Mouse (Mus musculus) spleen, adult 2 months (tissue): ENCODE results near the gene Gm20661. TPM values are rescaled to one million over a fixed set of nuclear protein-coding genes. Genes with fewer than 3 reads are reported as not detected.

Source experiments
- DNase-seq, 2 experiments: peaks; one replicate each; pipeline versions ENCODE4 v3.0.0 to v3.0.0-alpha.2; 2012 to 2021; ENCODE audit warnings: low spot score in 2 of 2, low read depth in 1 of 2
- H3K27ac ChIP-seq: fragments of 200-500 bp; 2 replicates; pipeline ENCODE4 v1.5.1; 2012; ENCODE audit warnings: low read length, inconsistent platforms; ENCODE audit not compliant: insufficient read depth
- H3K27me3 ChIP-seq: fragments of 200-500 bp; 2 replicates; pipeline ENCODE4 v1.6.1; 2012; ENCODE audit warnings: mild to moderate bottlenecking, moderate library complexity, low read length, inconsistent platforms; ENCODE audit not compliant: control insufficient read depth, insufficient read depth
- H3K36me3 ChIP-seq: fragments of 200-500 bp; 2 replicates; pipeline ENCODE4 v1.6.1; 2012; ENCODE audit warnings: mild to moderate bottlenecking, low read length, inconsistent platforms; ENCODE audit not compliant: control insufficient read depth, insufficient read depth
- H3K4me1 ChIP-seq: fragments of 200-500 bp; 2 replicates; pipeline ENCODE4 v1.6.1; 2011; ENCODE audit warnings: inconsistent platforms; ENCODE audit not compliant: control insufficient read depth, insufficient read depth, insufficient read length
- H3K4me3 ChIP-seq: fragments of 200-500 bp; 2 replicates; pipeline ENCODE4 v1.5.1; 2011; ENCODE audit warnings: mild to moderate bottlenecking, inconsistent platforms; ENCODE audit not compliant: insufficient read depth, insufficient read length; ENCODE audit errors: extremely low read depth
- CTCF ChIP-seq: fragments of 200-500 bp; IDR thresholded peaks from 2 replicates; pipeline ENCODE4 v1.5.1; 2011; ENCODE audit warnings: mild to moderate bottlenecking, inconsistent platforms; ENCODE audit not compliant: insufficient read depth, insufficient read length, insufficient replicate concordance; ENCODE audit errors: extremely low read depth
- POLR2A ChIP-seq: fragments of 200-500 bp; IDR thresholded peaks from 2 replicates; pipeline ENCODE4 v1.6.1; 2011; ENCODE audit warnings: low read depth, low read length, inconsistent platforms
- WGBS: fragments of 180-500 bp; shearing (Covaris S2); methylation state at CpG from one replicate; pipeline ENCODE4 v1.1.7; 2018; 5-methylcytosine and 5-hydroxymethylcytosine counted together
- polyA plus RNA-seq: library from polyadenylated mRNA; depleted of rRNA; stranded (reverse); fragments of >200 nt; gene quantifications from 2 replicates; pipeline ENCODE4 v1.2.3, GENCODE M21; 2012

The Gm20661 gene
- polyA plus RNA-seq, 1 experiment = 0.18 TPM

- H3K27ac ChIP-seq = no peak overlapping the region
- no peak for TF ChIP-seq POLR2A
- no peak for TF ChIP-seq CTCF
- no peaks in the 10 kb centered on the region for H3K27me3 ChIP-seq
- no peak for DNase-seq
- H3K4me3 ChIP-seq = no peak overlapping the region
- H3K36me3 ChIP-seq = no peaks in the 10 kb centered on the region
- no peaks in the 10 kb centered on the region for H3K4me1 ChIP-seq
- 90% methylated on average over 6 of the region's 6 CpGs for WGBS
Observed at GRCm38 (mm10) chr9:107967437-107967836, 15.4 kb upstream of the Gm20661 start.

- Histone ChIP-seq H3K4me1 (no peaks in the 10 kb centered on the region), H3K36me3 (no peaks in the 10 kb centered on the region), H3K4me3 (no peak overlapping the region), H3K27ac (no peak overlapping the region), H3K27me3 (no peaks in the 10 kb centered on the region)
- no peak for DNase-seq
- 95% methylated on average over 7 of the region's 7 CpGs for WGBS
- no peak for TF ChIP-seq POLR2A
- no peak for TF ChIP-seq CTCF
Observed at GRCm38 (mm10) chr9:107968531-107968930, 14.3 kb upstream of the Gm20661 start.

GRCm38 (mm10) chr9:107970311-107970710 lies 12.5 kb upstream of the Gm20661 start:
- Histone ChIP-seq H3K36me3 (no peaks in the 10 kb centered on the region), H3K4me3 (no peak overlapping the region), H3K4me1 (peaks cover 5% of the 10 kb centered on the region), H3K27me3 (no peaks in the 10 kb centered on the region), H3K27ac (no peak overlapping the region)
- WGBS = 91% methylated on average over 5 of the region's 5 CpGs
- DNase-seq = no peak
- TF ChIP-seq POLR2A (no peak), CTCF (no peak)

GRCm38 (mm10) chr9:107971690-107972541 lies 10.9 kb upstream of the Gm20661 start:
- Histone ChIP-seq H3K36me3 (no peaks in the 10 kb centered on the region; the same call in 1 of the 2 replicates), H3K27ac (peak overlapping the region; percentile 15; the same call in 1 of the 2 replicates), H3K27me3 (no peaks in the 10 kb centered on the region), H3K4me1 (peaks cover 5% of the 10 kb centered on the region), H3K4me3 (no peak overlapping the region)
- WGBS = 59% methylated on average over 8 of the region's 8 CpGs
- TF ChIP-seq CTCF (no peak), POLR2A (no peak)
- DNase-seq = no peak

DNA sequence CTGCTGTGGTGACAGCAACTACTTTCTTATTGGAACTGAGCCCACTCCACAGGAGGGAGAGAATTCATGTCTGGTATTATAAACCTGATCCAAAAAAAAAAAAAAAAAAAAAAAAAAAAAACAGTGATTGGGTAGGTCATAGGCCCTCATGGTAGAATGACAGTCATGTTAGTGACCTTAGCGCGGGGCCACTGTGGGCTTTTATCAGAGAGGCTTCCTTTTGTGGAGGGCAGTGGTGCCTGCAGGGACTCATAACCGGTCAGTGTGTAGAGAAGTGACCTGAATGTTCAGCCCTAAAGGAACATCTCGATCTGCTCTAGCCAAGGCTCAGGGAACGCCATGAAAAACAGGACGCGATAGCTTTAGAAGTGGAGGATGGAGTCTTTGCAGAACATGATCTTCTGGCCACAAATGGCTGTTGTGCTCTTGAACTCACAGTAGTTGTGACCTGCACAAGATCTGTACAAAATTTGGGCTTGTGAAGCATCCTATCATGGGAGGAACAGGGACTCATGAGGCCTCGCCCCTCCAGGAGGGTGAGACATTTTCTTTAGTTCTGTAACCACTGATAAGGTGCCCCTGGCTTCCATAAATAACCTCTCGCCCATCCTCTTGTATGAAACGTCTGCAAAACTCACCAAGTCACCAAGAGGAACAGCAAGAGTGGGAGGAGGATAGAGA lies 8.2 kb upstream of the Gm20661 start:
- DNase-seq = no peak
- H3K4me3 ChIP-seq = no peak overlapping the region
- H3K27ac ChIP-seq = peak overlapping the region; percentile 74
- H3K27me3 ChIP-seq = no peaks in the 10 kb centered on the region
- peaks cover 5% of the 10 kb centered on the region for H3K4me1 ChIP-seq
- TF ChIP-seq POLR2A (no peak), CTCF (no peak)
- WGBS = 59% methylated on average over 10 of the region's 10 CpGs
- H3K36me3 ChIP-seq = peaks cover 22% of the 10 kb centered on the region

DNA sequence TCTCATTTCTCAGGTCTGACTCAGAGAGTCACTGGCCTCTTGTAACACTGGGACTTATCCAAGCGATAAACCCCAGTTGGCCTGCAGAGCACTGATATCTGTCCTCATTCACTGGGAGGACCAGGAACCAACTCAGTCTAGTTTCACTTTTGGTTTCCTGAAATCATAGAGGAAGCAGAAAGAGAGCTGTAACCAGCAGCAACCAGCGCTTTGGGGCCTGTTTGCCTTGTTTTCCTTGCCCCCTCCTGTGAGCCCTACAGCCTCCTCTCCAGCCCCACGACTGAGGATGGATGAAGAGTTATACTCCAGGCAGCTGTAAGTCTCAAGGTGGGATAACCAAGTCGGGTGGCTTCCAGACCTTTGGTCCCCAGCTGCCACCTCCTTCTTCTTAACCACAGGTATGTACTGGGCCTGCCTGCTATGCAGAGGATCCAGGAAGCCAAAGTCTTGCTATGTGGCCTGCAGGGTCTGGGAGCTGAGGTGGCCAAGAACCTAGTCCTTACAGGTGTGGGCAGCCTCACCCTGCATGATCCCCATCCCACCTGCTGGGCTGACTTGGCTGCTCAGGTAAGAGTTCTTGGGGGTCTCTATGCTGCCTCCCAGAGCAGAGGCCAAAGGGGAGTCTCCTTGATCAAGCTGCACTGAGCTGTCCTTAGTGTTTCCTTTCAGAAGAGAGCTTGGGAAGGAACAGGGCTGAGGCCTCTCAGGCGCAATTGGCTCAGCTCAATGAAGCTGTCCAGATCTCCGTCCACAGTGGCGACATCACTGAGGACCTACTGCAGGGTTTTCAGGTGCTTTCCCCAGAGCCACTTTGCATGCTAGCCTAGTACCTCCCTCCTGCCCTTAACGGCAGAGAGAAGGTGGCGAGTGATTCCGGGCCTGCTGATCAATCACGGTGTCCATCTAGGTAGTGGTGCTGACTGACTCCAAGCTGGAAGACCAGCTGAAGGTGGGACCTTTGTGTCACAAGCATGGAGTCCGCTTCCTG lies 7.2 kb upstream of the Gm20661 start, which contains the start of gene Uba7:
Gene Uba7 (plus strand): TSS at position 107 of the 988 bp plus-strand sequence.
- H3K36me3 ChIP-seq = peaks cover 27% of the 10 kb centered on the region
- H3K4me3 ChIP-seq = peak within 1 kb of the TSS; percentile 60
- TF ChIP-seq POLR2A (peak; percentile 35; the same call in 1 of the 2 replicates), CTCF (no peak)
- peak within 1 kb of the TSS; percentile 85 for H3K27ac ChIP-seq
- WGBS = 11% methylated on average over 12 of the region's 12 CpGs
- DNase-seq = peak; percentile 56 to 69
- peaks cover 5% of the 10 kb centered on the region for H3K4me1 ChIP-seq
- H3K27me3 ChIP-seq = no peaks in the 10 kb centered on the region
